Mouse (Mus musculus) erythroblast, embryonic 14.5 days (primary cell): ENCODE results near the gene Slc31a2.

Experiments
- GATA1 ChIP-seq: IDR thresholded peaks from 2 replicates; pipeline ENCODE4 v1.6.1; 2012; ENCODE audit warnings: low read length, inconsistent platforms, mixed read lengths
- TAL1 ChIP-seq: IDR thresholded peaks from 3 replicates; pipeline ENCODE4 v1.6.1; 2012; ENCODE audit warnings: low read length, inconsistent platforms, mixed read lengths

DNA sequence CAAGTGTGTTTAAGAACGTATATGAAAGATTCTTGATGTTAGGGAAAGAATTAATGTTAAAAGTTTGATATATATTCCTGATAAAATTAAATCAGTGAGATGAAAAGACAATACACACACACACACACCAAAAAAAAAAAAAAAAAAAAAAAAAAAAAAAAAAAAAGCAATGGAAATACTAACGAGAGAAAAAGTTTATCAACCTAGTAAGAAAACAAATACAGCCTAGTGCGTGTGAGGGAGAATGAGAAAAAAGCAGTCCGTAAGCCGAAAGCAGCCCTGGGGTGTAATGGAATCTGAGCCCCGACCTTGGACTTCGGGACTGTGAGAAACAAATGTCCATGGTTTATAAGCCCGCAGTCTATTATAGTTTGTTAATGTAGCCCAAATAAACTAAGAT is 23.2 kb downstream of the Slc31a2 start:
- TF ChIP-seq GATA1 (no peak), TAL1 (no peak)
